Comparison of ENCODE assay signal across 9 mouse cellular contexts in the genomic region with DNA sequence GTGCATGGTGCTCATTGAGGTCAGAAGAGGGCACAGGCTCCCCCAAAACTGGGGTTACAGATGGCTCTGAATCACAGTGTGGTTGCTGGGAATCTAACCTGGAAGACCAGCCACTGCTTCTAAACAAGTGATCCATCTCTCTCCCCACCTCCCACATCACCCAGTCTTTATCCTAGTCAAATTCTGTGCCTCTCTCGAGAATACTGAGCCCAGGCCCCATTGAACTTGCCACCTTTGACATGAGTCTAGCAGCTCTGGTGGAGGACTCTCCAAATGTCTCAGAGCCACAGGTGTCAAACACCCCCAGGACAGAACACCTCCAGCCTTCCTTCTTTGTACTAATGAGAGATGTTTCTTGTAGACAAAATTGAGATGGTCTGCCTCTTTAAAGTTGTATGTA. TPM values are rescaled to one million over a fixed set of nuclear protein-coding genes. Genes with fewer than 3 reads are reported as not detected.
DNase-seq lines count a peak whose midpoint lies in the region; ATAC-seq and TF ChIP-seq lines count a peak whose summit lies in the region.
"Had no signal": no experiment of that assay in that cellular context is flagged by ENCODE, and none has a peak within 500 bp of the region (broad histone marks: within the 10 kb centered on the region; RNA-seq: fewer than 3 reads in every experiment).

No protein-coding gene starts in this region.

- TF ChIP-seq CTCF in bone marrow macrophage, adult 2 months (IDR thresholded peaks at IDR 0.05; ENCODE audit: low read depth, low read length) = no peak

- no peaks in the 10 kb centered on the region for H3K9me3 ChIP-seq in heart, embryonic 16.5 days (replicated peaks; ENCODE audit: control insufficient read depth, low read length)
- no peaks in the 10 kb centered on the region for H3K9me3 ChIP-seq in hindbrain, embryonic 11.5 days (ENCODE audit: control insufficient read depth, low read length)
- H3K9me3 ChIP-seq in midbrain, embryonic 13.5 days = no peaks in the 10 kb centered on the region

- H3K27me3 ChIP-seq in heart, embryonic 16.5 days (ENCODE audit: control insufficient read depth, insufficient read depth, low read length) = no peaks in the 10 kb centered on the region
- H3K27me3 ChIP-seq in hindbrain, embryonic 11.5 days (ENCODE audit: control insufficient read depth, insufficient read depth, low read length) = no peaks in the 10 kb centered on the region
- H3K27me3 ChIP-seq in midbrain, embryonic 13.5 days = peaks cover 13% of the 10 kb centered on the region

- H3K27ac ChIP-seq in heart, embryonic 16.5 days (ENCODE audit: low read length) = no peak overlapping the region
- H3K27ac ChIP-seq in bone marrow macrophage, adult 2 months (ENCODE audit: insufficient read depth, low read depth, low read length) = no peak overlapping the region
- H3K27ac ChIP-seq in hindbrain, embryonic 11.5 days (ENCODE audit: low read depth, low read length) = no peak overlapping the region
- no peak overlapping the region for H3K27ac ChIP-seq in midbrain, embryonic 13.5 days

- intact Hi-C loops in left cerebral cortex, postnatal 36 days (cut with DNase I) = loop anchor here (5.0 kb wide), 1 partner anchor 36 kb away; no protein-coding TSS in a partner anchor
- intact Hi-C loops in left cerebral cortex, postnatal 14 days (cut with DNase I) = loop anchor here (5.0 kb wide), 3 partner anchors 36 to 131 kb away; no protein-coding TSS in a partner anchor

- WGBS in heart, embryonic 16.5 days = 15% methylated on average over 1 of the region's 1 CpGs
- 43% methylated on average over 1 of the region's 1 CpGs for WGBS in hindbrain, embryonic 11.5 days
- 7% methylated on average over 1 of the region's 1 CpGs for WGBS in midbrain, embryonic 13.5 days

- H3K4me3 ChIP-seq in heart, embryonic 16.5 days (ENCODE audit: low read length) = peak overlapping the region; percentile 86
- H3K4me3 ChIP-seq in bone marrow macrophage, adult 2 months (ENCODE audit: insufficient read depth, low read length) = peak overlapping the region; percentile 83
- no peak overlapping the region for H3K4me3 ChIP-seq in hindbrain, embryonic 11.5 days (ENCODE audit: low read depth, low read length)
- H3K4me3 ChIP-seq in midbrain, embryonic 13.5 days (replicated peaks) = peak overlapping the region; percentile 60

- no peak for DNase-seq in heart, adult 9 months (ENCODE audit: low spot score in 2 of 2)
- DNase-seq in hindbrain, embryonic 11.5 days (ENCODE audit: low spot score) = no peak
- no peak for DNase-seq in left cerebral cortex, postnatal 36 days (ENCODE audit: low spot score in 2 of 2)
- DNase-seq in left cerebral cortex, postnatal 14 days (ENCODE audit: low spot score in 2 of 2) = no peak
- DNase-seq in layer of hippocampus, adult 8-10 months (ENCODE audit: low spot score in 2 of 2) = no peak
- DNase-seq: cerebellum, adult 8-10 months had no signal

- peak overlapping the region; percentile 98 for H3K4me2 ChIP-seq in heart, embryonic 16.5 days (ENCODE audit: low read depth, low read length)
- H3K4me2 ChIP-seq in hindbrain, embryonic 11.5 days (replicated peaks; ENCODE audit: low read depth, low read length) = 0 out of 2 replicates have a peak overlapping the region, but pooled peaks have one; percentile 6
- H3K4me2 ChIP-seq in midbrain, embryonic 13.5 days (replicated peaks) = peak overlapping the region; percentile 87

- peaks cover 18% of the 10 kb centered on the region for H3K4me1 ChIP-seq in heart, embryonic 16.5 days (ENCODE audit: control insufficient read depth, insufficient read depth, low read length)
- peaks cover 23% of the 10 kb centered on the region for H3K4me1 ChIP-seq in bone marrow macrophage, adult 2 months (ENCODE audit: control insufficient read depth, insufficient read depth, low read length)
- 0 out of 2 replicates have a peak, but pooled peaks cover 2% of the 10 kb centered on the region for H3K4me1 ChIP-seq in hindbrain, embryonic 11.5 days (replicated peaks; ENCODE audit: control insufficient read depth, insufficient read depth, low read length)
- H3K4me1 ChIP-seq in midbrain, embryonic 13.5 days (replicated peaks) = peaks cover 57% of the 10 kb centered on the region

- H3K36me3 ChIP-seq in heart, embryonic 16.5 days (ENCODE audit: control insufficient read depth, insufficient read depth) = no peaks in the 10 kb centered on the region
- no peaks in the 10 kb centered on the region for H3K36me3 ChIP-seq in hindbrain, embryonic 11.5 days (ENCODE audit: control insufficient read depth, insufficient read depth, low read length)
- 0 out of 2 replicates have a peak, but pooled peaks cover 3% of the 10 kb centered on the region for H3K36me3 ChIP-seq in midbrain, embryonic 13.5 days

- H3K9ac ChIP-seq in heart, embryonic 16.5 days (ENCODE audit: low read length) = no peak overlapping the region
- H3K9ac ChIP-seq in hindbrain, embryonic 11.5 days (ENCODE audit: low read depth, low read length) = no peak overlapping the region
- H3K9ac ChIP-seq in midbrain, embryonic 13.5 days (replicated peaks) = no peak overlapping the region; the same call in 1 of the 2 replicates

- ATAC-seq in heart, embryonic 16.5 days (replicated peaks; ENCODE audit: extremely low read depth, insufficient read depth, low FRiP score) = no peak
- ATAC-seq in hindbrain, embryonic 11.5 days (ENCODE audit: low FRiP score) = no peak
- no peak for ATAC-seq in midbrain, embryonic 13.5 days

- TF ChIP-seq POLR2A in bone marrow macrophage, adult 2 months (IDR thresholded peaks at IDR 0.05; ENCODE audit: borderline replicate concordance, low read depth, low read length) = no peak

RNA-seq across cellular contexts. Expression of a gene that starts 1.2 kb away (rescaled TPM):
- 9.3 and 9.7 TPM in 2 replicates for polyA plus RNA-seq in heart, embryonic 16.5 days (2015; fragmentation: Nextera tagmentation; extraction: Ambion mirVana)
- 20.2 and 22.4 TPM in 2 replicates for polyA plus RNA-seq in bone marrow macrophage, adult 2 months (2012; ENCODE audit: insufficient read depth, insufficient read length, missing spikeins)
- polyA plus RNA-seq in hindbrain, embryonic 11.5 days (2014; fragmentation: Nextera tagmentation; extraction: Ambion mirVana) = 9.7 and 12.0 TPM in 2 replicates
- polyA plus RNA-seq in midbrain, embryonic 13.5 days (2015; fragmentation: Nextera tagmentation; extraction: Ambion mirVana) = 13.0 and 15.6 TPM in 2 replicates
- total RNA-seq in left cerebral cortex, postnatal 36 days (2021) = 1 to 10 TPM; 6.3 to 8.1 TPM
- 1 to 10 TPM; 7.6 to 8.8 TPM for total RNA-seq in left cerebral cortex, postnatal 14 days (2021)
- 10 to 100 TPM in 1 of 4 experiments, 1 to 10 TPM in 3; 6.2 to 10.1 (median 7.3) TPM for total RNA-seq in layer of hippocampus, adult 8-10 months (2022)

Comparison
In these comparisons a context has a peak if more than half of its experiments do, and no peak if none do; other contexts are left out.
1. H3K4me2 ChIP-seq: peak in every context shown above with its lines; median percentile 98 in heart, embryonic 16.5 days; 87 in midbrain, embryonic 13.5 days; 6 in hindbrain, embryonic 11.5 days.